Mouse (Mus musculus) monocyte, adult 5-6 weeks (primary cell): ENCODE measurements around the gene Prkrip1. TPM values are rescaled to one million over a fixed set of nuclear protein-coding genes. Genes with fewer than 3 reads are reported as not detected.

Experiments
- ATAC-seq: fragments of 153-309, 156-312 bp; replicated peaks from 2 replicates; pipeline ENCODE4 v1.8.0; 2017; ENCODE audit warnings: mild to moderate bottlenecking; ENCODE audit not compliant: low TSS enrichment, insufficient number of reproducible peaks, severe bottlenecking, poor library complexity, low FRiP score
- total RNA-seq: library from RNA; stranded (forward); fragments of 200-1000, 200-491, 200-594 nt; gene quantifications from 3 replicates; pipeline ENCODE4 v1.2.3, GENCODE M21; 2017

Prkrip1 gene
- 11.6 to 44.1 TPM (median 27.7 TPM) in 3 replicates for total RNA-seq

DNA sequence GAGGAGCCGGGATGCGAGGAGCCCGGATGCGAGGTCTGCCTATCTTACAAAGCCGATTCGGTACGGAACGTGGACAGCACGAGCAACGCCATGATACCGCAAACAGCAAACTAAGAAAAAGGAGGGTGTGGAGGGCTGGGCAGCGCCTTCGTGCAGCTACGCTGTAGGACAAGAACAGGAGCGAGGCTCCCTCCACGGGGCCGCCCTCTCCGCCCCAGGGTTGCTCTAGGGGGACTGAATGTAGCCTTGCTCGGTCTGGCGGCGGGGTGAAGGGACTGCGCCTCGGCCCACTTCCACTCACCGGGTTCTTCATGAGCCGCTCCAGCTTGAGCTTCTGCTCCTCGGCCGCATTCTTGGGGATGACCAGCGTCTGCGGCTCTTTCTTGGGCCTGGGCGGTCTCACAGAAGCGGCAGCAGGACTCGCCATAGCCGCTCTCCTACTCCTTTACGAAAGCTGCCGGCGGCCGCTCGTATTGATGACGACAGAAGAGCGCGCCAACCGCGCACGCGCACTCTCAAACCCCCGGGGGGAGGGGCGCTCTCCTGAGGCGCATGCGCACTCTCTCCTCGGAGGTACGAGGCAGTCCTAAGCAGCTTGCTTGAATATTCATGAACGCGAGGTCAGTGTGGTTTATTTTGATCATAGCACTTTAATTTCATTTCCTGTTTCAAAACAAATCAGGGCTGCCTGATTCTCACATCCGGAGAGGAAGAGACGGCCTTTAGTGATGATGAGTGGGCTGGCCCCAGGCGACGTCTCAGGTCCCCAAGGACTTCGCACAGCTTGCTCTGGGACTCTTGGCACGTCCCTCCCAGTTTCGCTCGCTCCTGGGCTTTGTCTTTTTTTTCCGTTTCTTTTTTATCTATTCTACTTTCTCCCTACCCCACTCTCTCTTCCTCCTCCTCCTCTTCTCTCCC is at the start of gene Prkrip1:
TSS of gene Prkrip1 (minus strand) at position 490 of the 918 bp plus-strand sequence.
- peak; percentile 89 for ATAC-seq

DNA sequence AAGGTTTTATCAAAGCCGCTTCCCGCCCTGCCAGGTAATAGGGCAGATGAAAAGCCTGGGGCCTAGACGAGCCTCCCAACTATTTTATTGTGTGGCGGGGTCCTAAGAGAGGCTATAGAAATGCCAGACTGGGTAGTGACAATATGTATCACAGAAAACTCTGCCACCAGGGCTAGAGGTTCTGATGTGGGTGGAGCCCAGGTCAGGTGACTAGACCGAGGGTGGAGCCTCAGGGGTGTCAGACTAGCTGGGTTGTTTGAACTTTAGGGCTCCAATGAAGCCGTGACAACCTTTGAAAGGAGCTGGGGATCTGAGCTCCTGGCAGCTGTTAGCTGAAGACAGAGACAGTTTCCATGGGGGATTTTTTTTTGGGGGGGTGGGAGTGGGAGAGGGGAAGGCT is 49.7 kb upstream of the Prkrip1 start:
- 0 out of 2 replicates have a peak, but pooled peaks have one; percentile 19 for ATAC-seq

DNA sequence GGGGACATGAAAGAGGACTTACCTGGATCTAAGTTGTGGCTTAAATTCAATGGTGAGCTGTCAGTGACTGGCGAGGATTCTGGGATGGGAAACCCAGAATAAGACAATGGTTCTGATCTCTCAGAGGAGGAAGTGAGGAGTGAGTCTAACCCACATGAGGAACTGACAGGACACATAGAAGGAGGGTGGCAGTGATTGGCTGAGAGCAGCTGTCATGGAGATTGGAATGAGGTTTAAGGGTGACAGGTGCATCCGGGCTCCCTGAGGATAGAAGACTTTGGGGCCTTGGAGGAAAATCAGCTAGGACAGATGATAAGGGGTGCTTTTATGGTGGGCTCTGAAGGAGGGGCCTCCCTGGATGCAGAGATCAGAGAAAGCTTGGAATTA is 47.7 kb upstream of the Prkrip1 start, which contains the start of gene Sh2b2:
TSS of gene Sh2b2 (minus strand) at position 105 of the 387 bp plus-strand sequence.
- peak; percentile 49 for ATAC-seq

DNA sequence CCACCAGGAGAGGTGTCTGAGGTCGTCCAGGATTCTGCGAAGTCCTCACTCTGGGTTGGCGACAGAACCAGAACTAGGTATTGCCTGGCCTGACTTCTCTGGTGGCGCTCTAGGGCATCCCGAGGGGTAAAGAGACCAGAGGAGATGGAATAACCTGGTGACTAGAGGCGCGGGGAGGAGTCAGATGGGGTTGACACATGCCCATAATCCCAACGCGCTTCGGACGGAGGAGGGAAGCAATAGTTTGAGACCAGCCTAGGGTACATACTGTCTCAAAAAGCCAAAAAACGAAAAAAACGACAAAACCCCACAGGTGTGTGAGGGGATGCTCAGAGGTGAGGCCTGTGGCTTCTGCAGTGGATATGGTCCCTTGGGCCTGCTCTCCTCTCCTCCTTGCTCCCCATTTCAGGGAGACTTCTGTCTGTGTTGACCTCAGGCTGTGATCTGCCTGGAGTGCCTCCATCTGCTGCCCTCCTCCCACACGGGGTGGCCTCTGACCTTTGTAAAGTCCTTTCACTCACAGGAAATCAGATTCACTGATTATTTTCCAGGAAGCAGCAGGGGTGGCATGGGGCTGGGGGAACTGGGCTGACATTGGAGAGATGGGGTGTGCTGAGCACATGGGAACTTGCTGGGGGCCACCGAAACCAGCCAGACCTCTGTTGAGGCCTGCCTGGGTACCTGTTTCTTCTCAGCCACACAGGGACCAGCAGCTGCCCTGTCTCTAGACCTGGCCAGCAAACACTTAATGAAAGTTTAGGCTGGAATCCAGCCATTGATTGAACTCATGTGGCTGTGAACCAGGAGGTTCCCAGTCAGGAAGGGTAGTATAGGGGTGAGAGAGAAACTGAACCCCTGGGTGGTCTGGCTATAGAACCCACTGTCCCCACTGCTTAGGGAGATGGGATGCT is 47.0 kb upstream of the Prkrip1 start:
- no peak for ATAC-seq

DNA sequence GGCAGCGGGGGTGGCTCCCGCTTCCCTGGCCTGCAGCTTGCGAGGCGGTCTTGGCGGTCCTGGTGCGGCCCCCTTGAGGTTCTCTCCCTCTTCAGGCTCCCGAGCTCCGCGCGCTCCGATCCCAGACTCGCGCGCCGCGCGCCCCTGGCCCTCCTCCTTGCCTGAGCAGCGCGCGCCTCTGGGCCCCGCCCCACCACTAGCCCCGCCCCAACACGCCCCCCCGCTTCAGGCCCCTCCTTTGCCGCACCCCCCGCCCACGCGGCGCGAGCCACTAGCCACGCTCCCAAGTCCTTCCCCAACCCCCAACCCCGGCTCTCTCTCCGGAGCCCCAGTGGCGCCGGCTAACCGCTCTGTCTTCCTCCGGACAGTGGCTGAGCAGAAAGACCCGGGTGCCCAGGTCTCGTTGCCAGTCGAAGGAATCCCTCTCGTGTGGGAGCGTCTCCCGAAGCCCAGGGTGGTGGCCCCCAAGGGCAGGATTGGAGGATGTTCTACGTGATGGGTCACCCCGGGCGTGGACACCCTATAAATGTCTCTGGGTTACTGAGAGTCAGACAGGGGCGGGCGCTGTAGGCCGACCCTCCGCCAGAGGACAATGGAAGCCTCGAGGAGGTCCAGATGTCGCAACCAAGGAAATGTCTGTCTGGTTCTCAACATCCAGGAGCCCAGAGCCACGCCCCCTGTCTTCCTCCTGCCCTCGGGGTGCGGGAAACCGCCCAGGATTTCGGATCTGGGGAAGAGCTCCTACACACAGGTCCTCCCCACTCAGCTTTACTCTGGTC is 46.2 kb upstream of the Prkrip1 start:
- peak; percentile 42 for ATAC-seq

DNA sequence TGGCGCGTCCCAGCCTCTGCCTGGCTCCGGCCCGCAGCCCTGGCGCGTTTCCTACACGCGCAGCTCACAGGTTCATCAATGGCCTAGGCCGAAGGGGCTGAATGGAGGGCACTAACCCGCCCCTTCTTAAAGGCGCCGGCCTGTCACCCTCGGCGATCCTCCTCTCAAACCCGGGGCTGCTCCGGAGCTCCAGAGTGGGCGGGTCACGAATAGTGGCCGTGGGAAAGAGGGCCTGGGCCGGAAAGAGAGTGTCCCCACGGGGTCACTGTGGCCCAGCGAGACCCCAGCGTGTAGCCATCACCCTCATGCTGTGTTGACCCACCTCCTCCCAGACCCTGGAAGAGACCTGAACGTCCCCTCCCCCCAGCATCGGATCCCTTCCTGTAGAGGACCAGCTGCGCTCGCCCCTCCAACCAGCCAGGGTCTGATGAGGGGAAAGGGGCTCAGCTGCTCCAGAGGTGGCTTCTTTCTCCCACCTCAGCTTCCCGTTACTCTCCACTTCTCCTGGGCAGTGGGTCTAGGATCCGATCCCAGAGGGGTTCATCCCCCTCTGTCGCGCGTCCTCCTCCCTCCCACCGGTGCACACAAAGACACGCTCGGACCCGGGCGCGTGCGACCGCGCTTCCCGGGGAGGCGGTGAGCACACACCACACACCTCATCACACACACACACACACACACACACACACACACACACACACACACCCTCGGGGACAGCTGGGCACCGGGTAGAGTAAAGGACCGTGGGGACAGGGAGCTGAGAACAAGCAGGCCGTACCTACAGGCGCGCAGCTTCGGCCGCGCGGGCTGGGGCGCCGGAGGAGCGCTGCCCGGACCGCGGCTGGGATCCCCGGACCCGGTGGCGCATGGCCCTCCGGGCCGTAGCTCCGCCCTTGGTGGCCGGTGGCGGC is 45.3 kb upstream of the Prkrip1 start:
- ATAC-seq: no peak

DNA sequence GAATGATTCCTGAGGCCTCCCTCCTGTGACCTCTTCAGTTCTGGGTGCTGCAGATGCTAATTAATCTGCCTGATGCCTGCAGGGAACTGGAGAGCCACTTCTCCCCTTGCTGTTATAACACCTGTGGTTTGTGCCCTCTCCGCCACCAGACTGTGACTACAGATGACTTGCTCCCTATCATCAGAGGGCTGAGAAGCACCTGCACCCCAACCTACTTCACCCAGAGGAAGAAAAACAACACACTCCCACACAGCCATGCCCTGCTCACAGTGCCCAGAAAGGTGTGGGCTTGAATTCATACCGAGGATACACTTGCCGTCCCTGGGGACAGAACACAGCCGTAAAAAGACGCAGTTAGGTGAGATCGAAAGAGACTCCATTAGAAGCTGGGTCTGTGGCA is 42.4 kb upstream of the Prkrip1 start:
- no peak for ATAC-seq

DNA sequence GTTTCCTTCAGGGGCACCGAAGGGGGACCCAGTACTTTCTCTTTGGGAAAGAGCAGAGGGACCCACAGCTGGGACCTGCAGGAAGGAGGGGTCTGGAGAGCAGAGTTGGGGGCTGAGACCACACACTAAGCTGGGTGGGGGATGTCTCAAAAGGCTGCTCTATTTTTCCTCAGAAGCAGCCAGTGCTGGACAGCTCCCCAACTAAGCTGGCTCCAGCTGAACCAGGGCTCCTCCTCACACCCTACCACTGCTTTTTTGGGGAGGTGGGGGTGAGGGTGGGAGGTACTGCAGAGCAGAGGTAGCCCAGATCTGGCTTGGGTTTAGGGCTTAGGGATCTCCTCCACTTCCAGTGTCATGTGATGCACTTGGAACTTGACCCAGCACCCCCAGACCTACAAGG is 41.6 kb upstream of the Prkrip1 start:
- no peak for ATAC-seq

DNA sequence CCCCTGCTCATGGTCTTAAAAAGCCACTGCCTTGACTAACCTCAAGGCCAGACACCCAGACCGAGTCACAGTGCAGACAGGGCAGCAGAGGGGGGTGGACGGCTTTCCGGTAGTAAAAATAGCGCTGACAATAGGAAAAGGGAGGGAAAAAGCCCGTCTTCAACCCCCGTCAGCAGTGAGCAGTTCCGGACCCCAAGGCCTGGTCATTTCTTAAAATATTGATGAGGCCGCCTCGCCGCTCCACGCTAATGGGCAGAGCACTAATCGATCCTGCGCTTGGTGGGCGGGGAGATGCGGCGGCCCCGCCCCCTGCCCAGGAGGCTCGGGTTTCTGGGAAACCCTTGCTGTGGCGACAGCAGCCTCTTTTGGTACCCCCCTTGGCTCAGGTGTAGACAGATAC is 38.8 kb upstream of the Prkrip1 start:
- ATAC-seq: no peak

DNA sequence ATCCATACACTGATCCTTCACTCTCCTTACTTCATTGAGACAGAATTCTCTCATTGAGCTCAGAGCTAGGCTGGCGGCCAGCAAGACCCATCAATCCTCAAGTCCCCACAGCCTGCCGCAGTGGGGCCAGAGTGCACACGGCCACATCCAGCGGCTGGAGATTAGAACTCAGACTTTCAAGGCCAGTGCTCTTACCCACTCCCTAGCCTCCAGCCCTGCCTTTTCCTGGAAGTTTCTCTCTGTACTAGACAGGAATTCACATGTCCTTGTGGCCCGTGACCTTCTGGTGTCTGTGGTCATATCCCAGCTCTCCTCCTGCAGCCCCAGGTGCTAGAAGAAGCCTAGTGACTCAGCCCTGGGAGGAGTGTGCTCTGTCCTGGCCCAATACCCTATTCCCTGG is 37.8 kb upstream of the Prkrip1 start:
- ATAC-seq: no peak

DNA sequence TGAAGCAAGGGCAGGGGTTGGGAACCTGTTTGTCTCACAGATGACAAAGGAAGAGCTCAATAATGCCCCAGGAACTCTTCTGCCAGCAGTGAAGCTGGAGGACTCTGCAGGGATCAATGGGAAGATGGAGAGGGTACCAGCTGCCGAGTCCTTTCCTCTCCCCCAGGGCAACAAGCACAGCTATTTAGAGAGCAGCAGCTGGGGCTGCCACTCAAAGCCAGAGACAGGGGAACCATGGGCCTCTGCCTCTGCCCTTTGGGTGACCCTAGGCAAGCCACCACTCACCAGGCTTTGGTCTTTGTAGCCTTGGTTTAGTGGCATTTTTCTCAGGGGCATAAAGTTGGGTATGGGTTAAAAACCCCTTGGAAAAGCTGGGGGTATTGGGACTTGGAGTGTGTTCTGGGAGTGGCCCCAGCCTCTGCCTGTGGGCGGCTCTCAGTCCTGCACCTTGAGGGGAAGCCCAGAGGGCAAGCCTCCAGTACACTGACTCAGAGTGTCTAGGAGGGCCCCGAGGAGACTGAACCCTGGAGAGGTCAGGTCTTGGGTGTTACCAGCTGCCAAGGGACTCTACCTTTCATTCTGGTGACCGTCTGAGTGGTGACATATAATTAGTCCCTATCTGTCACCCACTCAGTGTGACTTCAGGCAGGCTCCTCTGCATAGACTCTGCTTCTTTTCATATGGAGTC is 31.7 kb upstream of the Prkrip1 start:
- ATAC-seq: no peak

DNA sequence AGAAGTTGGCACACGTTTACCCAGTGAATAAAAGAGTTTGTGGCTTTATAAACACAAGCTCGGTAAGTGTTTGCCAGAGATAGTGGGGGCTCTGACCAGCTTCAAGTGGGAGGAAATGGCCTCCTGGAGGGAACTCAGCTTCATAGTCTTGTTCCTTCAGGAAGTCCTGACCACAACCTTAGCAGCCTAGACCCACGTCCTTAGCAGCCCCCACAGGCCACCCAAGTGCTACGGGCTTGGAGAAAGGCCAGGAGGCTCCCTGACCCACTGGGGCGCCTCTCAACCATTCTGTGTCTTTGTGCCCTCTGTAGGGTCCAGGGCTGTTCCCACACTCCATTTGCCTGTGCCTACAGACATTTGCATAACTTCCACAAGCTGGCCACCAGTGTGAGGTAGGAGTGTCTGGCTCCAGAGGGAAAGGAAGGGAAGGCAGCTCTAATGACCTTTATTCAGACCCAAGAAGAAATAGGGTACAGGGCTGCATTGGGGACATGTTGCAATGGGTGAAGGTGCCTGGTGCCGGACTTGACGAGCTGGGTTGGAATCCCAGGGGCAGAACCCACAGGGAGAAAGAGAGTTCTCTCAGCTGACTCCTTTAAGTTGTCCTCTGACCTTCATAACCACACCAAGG is 27.6 kb upstream of the Prkrip1 start:
- ATAC-seq: no peak

DNA sequence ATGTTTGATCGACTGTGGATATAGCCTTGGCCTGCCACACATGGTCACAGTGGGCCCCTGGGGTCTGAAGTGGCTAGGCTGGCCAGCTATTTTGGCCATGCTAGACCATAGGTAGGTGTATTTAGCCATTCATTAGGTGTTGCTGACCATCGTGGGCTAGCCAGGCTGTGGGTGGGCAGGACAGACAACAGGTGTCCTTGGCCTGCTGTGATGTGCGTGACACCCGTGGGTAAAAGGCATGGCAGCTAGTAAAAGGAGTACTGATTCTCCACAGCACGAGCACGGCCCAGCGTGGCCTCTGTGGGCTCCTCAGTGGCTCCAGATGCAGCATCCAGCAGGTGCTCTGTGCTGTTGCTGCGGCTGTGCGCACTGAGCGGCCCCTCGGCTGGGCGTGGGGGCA is 19.8 kb upstream of the Prkrip1 start:
- ATAC-seq: no peak

DNA sequence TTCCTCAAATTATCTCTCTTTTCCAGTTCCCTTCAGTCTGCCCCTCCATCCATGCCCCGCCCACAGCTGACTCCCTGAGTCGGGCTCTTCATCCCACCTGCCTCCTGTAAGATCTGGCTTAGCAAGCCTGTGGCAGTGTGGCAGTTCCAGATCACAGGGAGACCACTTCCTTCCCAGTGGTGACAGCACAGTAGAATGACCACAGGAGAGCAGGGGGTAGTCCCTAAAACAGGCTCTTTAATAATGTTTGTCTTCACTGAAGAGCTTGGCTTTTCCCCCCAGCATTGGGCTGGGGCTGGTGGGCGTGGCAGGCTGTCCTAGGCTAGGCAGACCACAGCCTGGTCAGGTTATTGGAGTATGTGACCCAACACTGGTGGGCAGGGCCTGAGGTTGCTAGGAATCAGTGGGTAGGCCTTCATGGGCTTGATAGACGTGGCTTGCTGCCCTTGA is 19.2 kb upstream of the Prkrip1 start:
- peak; percentile 19 for ATAC-seq

DNA sequence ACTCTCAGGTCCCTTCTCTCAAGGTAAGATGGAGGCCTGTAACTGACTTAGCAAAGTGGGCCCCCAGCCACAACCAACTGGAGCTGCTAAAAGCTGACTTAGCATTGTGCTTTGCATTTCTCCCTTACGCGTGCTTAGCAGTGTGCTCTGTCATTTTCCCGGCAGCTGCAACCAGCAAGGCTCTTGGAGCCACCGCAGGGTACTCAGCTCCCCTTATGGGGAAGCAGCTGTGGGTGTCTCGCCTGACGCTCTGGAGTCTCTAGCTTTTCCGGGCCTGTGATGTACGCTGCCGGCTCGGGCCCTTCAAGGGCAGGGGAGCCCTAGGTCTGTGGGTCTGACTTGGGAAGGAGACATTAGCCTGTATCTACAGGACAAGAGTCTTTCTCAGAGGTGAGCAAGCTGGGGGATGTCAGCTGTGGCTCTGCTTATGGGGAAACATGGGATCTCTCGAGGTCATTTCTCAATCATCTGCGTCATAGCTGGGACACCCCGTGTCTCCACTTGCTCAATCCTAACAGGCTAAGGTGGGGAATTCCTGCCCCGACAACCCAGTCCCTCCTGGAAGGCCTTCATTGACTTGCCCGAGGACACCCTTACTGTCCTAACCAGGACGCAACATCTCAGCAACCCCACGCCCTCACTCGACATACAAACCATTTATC is 18.4 kb upstream of the Prkrip1 start:
- ATAC-seq: peak; percentile 64

DNA sequence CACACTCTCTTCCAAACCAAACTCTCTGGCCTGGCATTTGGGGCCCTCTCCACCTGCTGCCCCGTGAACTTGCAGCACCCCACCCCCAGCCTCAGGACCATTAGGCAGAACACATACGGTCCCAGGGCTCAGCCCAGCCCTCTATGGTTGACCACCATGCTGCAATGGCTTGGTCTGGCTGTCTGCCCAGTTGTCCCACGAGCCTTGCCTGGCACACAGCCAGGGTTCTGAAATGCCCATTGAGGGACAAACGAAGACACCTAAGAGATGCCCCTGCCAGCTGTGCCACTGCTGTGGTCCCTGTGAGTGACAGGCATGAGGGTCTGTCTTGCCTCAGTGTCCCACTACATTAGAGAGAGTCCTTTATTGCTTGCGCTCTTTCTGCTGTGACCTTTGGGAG is 17.2 kb upstream of the Prkrip1 start:
- ATAC-seq: no peak
